Mouse (Mus musculus) limb, embryonic 10.5 days (tissue): ENCODE results near the gene Fkbp6. TPM values are rescaled to one million over a fixed set of nuclear protein-coding genes. Genes with fewer than 3 reads are reported as not detected.

Experiments used
- DNase-seq: peaks from one replicate; pipeline ENCODE4 v3.0.0-alpha.2; 2017; ENCODE audit warnings: low spot score
- H3K27ac ChIP-seq: fragments of 300-500 bp; sonication (generic); 2 replicates; pipeline ENCODE4 v1.5.1; 2016; ENCODE audit warnings: mild to moderate bottlenecking
- H3K27me3 ChIP-seq: fragments of 300-500 bp; sonication (generic); 2 replicates; pipeline ENCODE4 v1.6.1; 2016; ENCODE audit warnings: low read depth, mild to moderate bottlenecking; ENCODE audit not compliant: poor library complexity, severe bottlenecking
- H3K36me3 ChIP-seq: fragments of 300-500 bp; sonication (generic); 2 replicates; pipeline ENCODE4 v1.6.1; 2016; ENCODE audit warnings: mild to moderate bottlenecking, moderate library complexity
- H3K4me1 ChIP-seq: fragments of 300-500 bp; sonication (generic); 2 replicates; pipeline ENCODE4 v1.6.1; 2016
- H3K4me3 ChIP-seq: fragments of 300-500 bp; sonication (generic); 2 replicates; pipeline ENCODE4 v1.5.1; 2016; ENCODE audit warnings: mild to moderate bottlenecking, moderate library complexity
- H3K9me3 ChIP-seq: fragments of 300-500 bp; sonication (generic); replicated peaks from 2 replicates; pipeline ENCODE4 v1.6.1; 2016; ENCODE audit warnings: mild to moderate bottlenecking
- WGBS: fragments of 180-500 bp; shearing (Covaris S2); methylation state at CpG from one replicate; pipeline ENCODE4 v1.1.7; 2016; 5-methylcytosine and 5-hydroxymethylcytosine counted together
- polyA plus RNA-seq: library from polyadenylated mRNA; unstranded; fragments of >200 nt; fragmentation: Nextera tagmentation; extraction: Ambion mirVana; gene quantifications from 2 replicates; pipeline ENCODE4 v1.2.1, GENCODE M21; 2016

Gene Fkbp6
- polyA plus RNA-seq: not detected in 2 replicates

- Histone ChIP-seq H3K9me3 (no peaks in the 10 kb centered on the region), H3K4me3 (no peak within 1 kb of the TSS), H3K4me1 (peaks cover 6% of the 10 kb centered on the region), H3K36me3 (no peaks in the 10 kb centered on the region), H3K27ac (no peak within 1 kb of the TSS), H3K27me3 (peaks cover 30% of the 10 kb centered on the region)
- DNase-seq: no peak
- WGBS: 85% methylated on average over 35 of the region's 35 CpGs
Observed at GRCm38 (mm10) chr5:135349862-135350261, at the start of gene Fkbp6. Gene Fkbp6, minus strand, starts transcription at chr5:135350044.

- no peak overlapping the region for H3K4me3 ChIP-seq
- H3K36me3 ChIP-seq: no peaks in the 10 kb centered on the region
- no peak overlapping the region for H3K27ac ChIP-seq
- no peaks in the 10 kb centered on the region for H3K9me3 ChIP-seq
- no peaks in the 10 kb centered on the region for H3K4me1 ChIP-seq
- no peak for DNase-seq
- no peaks in the 10 kb centered on the region for H3K27me3 ChIP-seq
- 72% methylated on average over 6 of the region's 6 CpGs for WGBS
Observed at GRCm38 (mm10) chr5:135399382-135399781, 49.5 kb upstream of the Fkbp6 start.

- Histone ChIP-seq H3K36me3 (peaks cover 19% of the 10 kb centered on the region), H3K4me1 (peaks cover 12% of the 10 kb centered on the region), H3K4me3 (no peak overlapping the region), H3K27ac (no peak overlapping the region), H3K9me3 (no peaks in the 10 kb centered on the region), H3K27me3 (no peaks in the 10 kb centered on the region)
- peak; percentile 42 for DNase-seq
- 51% methylated on average over 5 of the region's 5 CpGs for WGBS
Observed at GRCm38 (mm10) chr5:135395826-135396225, 46.0 kb upstream of the Fkbp6 start.

GRCm38 (mm10) chr5:135394004-135394823 lies 44.4 kb upstream of the Fkbp6 start, which contains the start of gene Pom121:
Gene Pom121, minus strand, starts transcription at chr5:135394546.
- Histone ChIP-seq H3K36me3 (peaks cover 35% of the 10 kb centered on the region), H3K4me1 (peaks cover 12% of the 10 kb centered on the region), H3K27me3 (no peaks in the 10 kb centered on the region), H3K4me3 (peak within 1 kb of the TSS; percentile 99), H3K9me3 (no peaks in the 10 kb centered on the region), H3K27ac (peak within 1 kb of the TSS; percentile 96)
- DNase-seq: peak; percentile 89
- under 1% methylated on average over 101 of the region's 110 CpGs for WGBS

GRCm38 (mm10) chr5:135383771-135384170 lies 33.9 kb upstream of the Fkbp6 start:
- WGBS: 86% methylated on average over 10 of the region's 10 CpGs
- Histone ChIP-seq H3K4me3 (no peak overlapping the region), H3K4me1 (no peaks in the 10 kb centered on the region), H3K27me3 (no peaks in the 10 kb centered on the region), H3K27ac (no peak overlapping the region), H3K9me3 (no peaks in the 10 kb centered on the region), H3K36me3 (peaks cover 99% of the 10 kb centered on the region)
- no peak for DNase-seq

GRCm38 (mm10) chr5:135382746-135383145 lies 32.9 kb upstream of the Fkbp6 start:
- no peaks in the 10 kb centered on the region for H3K27me3 ChIP-seq
- DNase-seq: no peak
- no peaks in the 10 kb centered on the region for H3K4me1 ChIP-seq
- no peak overlapping the region for H3K4me3 ChIP-seq
- peaks cover 99% of the 10 kb centered on the region for H3K36me3 ChIP-seq
- WGBS: 89% methylated on average over 7 of the region's 7 CpGs
- no peak overlapping the region for H3K27ac ChIP-seq
- no peaks in the 10 kb centered on the region for H3K9me3 ChIP-seq

GRCm38 (mm10) chr5:135381356-135381925 lies 31.6 kb upstream of the Fkbp6 start:
- H3K9me3 ChIP-seq: no peaks in the 10 kb centered on the region
- H3K27me3 ChIP-seq: no peaks in the 10 kb centered on the region
- no peaks in the 10 kb centered on the region for H3K4me1 ChIP-seq
- no peak overlapping the region for H3K4me3 ChIP-seq
- H3K27ac ChIP-seq: no peak overlapping the region
- DNase-seq: no peak
- WGBS: 92% methylated on average over 10 of the region's 10 CpGs
- peaks cover 99% of the 10 kb centered on the region for H3K36me3 ChIP-seq

- Histone ChIP-seq H3K4me1 (no peaks in the 10 kb centered on the region), H3K27me3 (no peaks in the 10 kb centered on the region), H3K4me3 (no peak overlapping the region), H3K27ac (no peak overlapping the region), H3K9me3 (no peaks in the 10 kb centered on the region), H3K36me3 (peaks cover 100% of the 10 kb centered on the region)
- no peak for DNase-seq
- 90% methylated on average over 4 of the region's 4 CpGs for WGBS
Observed at GRCm38 (mm10) chr5:135380681-135381080, 30.8 kb upstream of the Fkbp6 start.

GRCm38 (mm10) chr5:135376341-135376740 lies 26.5 kb upstream of the Fkbp6 start:
- Histone ChIP-seq H3K4me1 (peaks cover under 1% of the 10 kb centered on the region; the same call in 1 of the 2 replicates), H3K27me3 (no peaks in the 10 kb centered on the region), H3K27ac (no peak overlapping the region), H3K36me3 (peaks cover 100% of the 10 kb centered on the region), H3K4me3 (no peak overlapping the region), H3K9me3 (no peaks in the 10 kb centered on the region)
- WGBS: 67% methylated on average over 2 of the region's 2 CpGs
- no peak for DNase-seq

GRCm38 (mm10) chr5:135375167-135375566 lies 25.3 kb upstream of the Fkbp6 start:
- H3K9me3 ChIP-seq: no peaks in the 10 kb centered on the region
- H3K4me3 ChIP-seq: no peak overlapping the region
- peaks cover 91% of the 10 kb centered on the region for H3K36me3 ChIP-seq
- H3K4me1 ChIP-seq: peaks cover 13% of the 10 kb centered on the region
- 90% methylated on average over 8 of the region's 8 CpGs for WGBS
- DNase-seq: no peak
- no peak overlapping the region for H3K27ac ChIP-seq
- no peaks in the 10 kb centered on the region for H3K27me3 ChIP-seq

- peaks cover 19% of the 10 kb centered on the region for H3K4me1 ChIP-seq
- no peak for DNase-seq
- no peaks in the 10 kb centered on the region for H3K27me3 ChIP-seq
- H3K36me3 ChIP-seq: peaks cover 76% of the 10 kb centered on the region
- H3K9me3 ChIP-seq: no peaks in the 10 kb centered on the region
- no peak overlapping the region for H3K27ac ChIP-seq
- 97% methylated on average over 5 of the region's 5 CpGs for WGBS
- H3K4me3 ChIP-seq: no peak overlapping the region
Observed at GRCm38 (mm10) chr5:135373601-135374000, 23.8 kb upstream of the Fkbp6 start.

GRCm38 (mm10) chr5:135371195-135371594 lies 21.4 kb upstream of the Fkbp6 start:
- no peaks in the 10 kb centered on the region for H3K9me3 ChIP-seq
- H3K27me3 ChIP-seq: no peaks in the 10 kb centered on the region
- H3K36me3 ChIP-seq: peaks cover 52% of the 10 kb centered on the region
- DNase-seq: no peak
- peaks cover 19% of the 10 kb centered on the region for H3K4me1 ChIP-seq
- no peak overlapping the region for H3K27ac ChIP-seq
- WGBS: 95% methylated on average over 13 of the region's 13 CpGs
- peak overlapping the region; percentile 98; the same call in 1 of the 2 replicates for H3K4me3 ChIP-seq
